In genomic region chr14:77036226-77037046, GRCm38 (mm10) we compare ENCODE assay signal across 8 mouse cellular contexts. TPM values are rescaled to one million over a fixed set of nuclear protein-coding genes. Genes with fewer than 3 reads are reported as not detected.
DNase-seq lines count a peak whose midpoint lies in the region; ATAC-seq and TF ChIP-seq lines count a peak whose summit lies in the region.

Gene Ccdc122 (plus strand): TSS chr14:77036772.
Gene Lacc1 (minus strand): TSS chr14:77036904.

- peak within 1 kb of the TSS; percentile 86 for H3K4me2 ChIP-seq in hindbrain, embryonic 15.5 days

- H3K9me3 ChIP-seq in hindbrain, embryonic 15.5 days, result no peaks in the 10 kb centered on the region

- no peaks in the 10 kb centered on the region for H3K36me3 ChIP-seq in hindbrain, embryonic 15.5 days

- peak within 1 kb of the TSS; percentile 51 for H3K4me3 ChIP-seq in hindbrain, embryonic 15.5 days
- peak within 1 kb of the TSS; percentile 62 for H3K4me3 ChIP-seq in left cerebral cortex, adult 2 months

- H3K27me3 ChIP-seq in hindbrain, embryonic 15.5 days, result 0 out of 2 replicates have a peak, but pooled peaks cover 2% of the 10 kb centered on the region

- intact Hi-C loops in left cerebral cortex, adult 2 months (cut with DNase I), result no loop called here

- TF ChIP-seq CTCF in left cerebral cortex, adult 2 months (IDR thresholded peaks at IDR 0.05), result peak; percentile 76

- no peak within 1 kb of the TSS for H3K27ac ChIP-seq in hindbrain, embryonic 15.5 days (replicated peaks)
- H3K27ac ChIP-seq in left cerebral cortex, adult 2 months, result no peak within 1 kb of the TSS

- peak within 1 kb of the TSS; percentile 34 for H3K9ac ChIP-seq in hindbrain, embryonic 15.5 days

- WGBS in hindbrain, embryonic 15.5 days, result 1% methylated on average over 81 of the region's 86 CpGs

- H3K4me1 ChIP-seq in hindbrain, embryonic 15.5 days (replicated peaks), result peaks cover 7% of the 10 kb centered on the region

- ATAC-seq in hindbrain, embryonic 15.5 days (ENCODE audit: low FRiP score, low read depth), result peak; percentile 66; the same call in 1 of the 2 replicates
- ATAC-seq in megakaryocyte, adult 5-6 weeks (ENCODE audit: poor library complexity, severe bottlenecking), result peak; percentile 83

- DNase-seq in WW6 (ENCODE audit: low read depth, low spot score), result peak; percentile 47
- peak; percentile 37 to 54 for DNase-seq in cerebellum, postnatal 36 days
- peak; percentile 78 for DNase-seq in gastrocnemius, adult 18-20 months (ENCODE audit: low spot score)
- DNase-seq in left cerebral cortex, adult 2 months (ENCODE audit: extremely low spot score in 1 of 2, low spot score in 2 of 2), result peak; percentile 68 to 74
- peak; percentile 57 for DNase-seq in right cerebral cortex, adult 18-20 months
- peak; percentile 92 for DNase-seq in urinary bladder, adult 2 months (ENCODE audit: low spot score)

RNA-seq across cellular contexts. Expression of gene Ccdc122, which starts in this region (rescaled TPM):
- total RNA-seq in gastrocnemius, adult 18-20 months (2021), result 1 to 10 TPM; 1.3 to 2.1 TPM
- polyA plus RNA-seq in hindbrain, embryonic 15.5 days (2015; fragmentation: Nextera tagmentation; extraction: Ambion mirVana), result 0.48 and 1.4 TPM in 2 replicates
- total RNA-seq in left cerebral cortex, adult 2 months (2021), result 1 to 10 TPM; 1.2 to 1.3 TPM
- 2.7 and 3.7 TPM in 2 replicates for total RNA-seq in megakaryocyte, adult 5-6 weeks (2015)
- 4.7 TPM in 2 replicates for total RNA-seq in megakaryocyte, adult 5-6 weeks (2017)
- 9.1 and 9.7 TPM in 2 replicates for polyA plus RNA-seq in urinary bladder, adult 2 months (2012; rRNA removed)

RNA-seq across cellular contexts. Expression of gene Lacc1, which starts in this region (rescaled TPM):
- total RNA-seq in gastrocnemius, adult 18-20 months (2021), result under 1 TPM; 0.68 to 0.95 TPM
- polyA plus RNA-seq in hindbrain, embryonic 15.5 days (2015; fragmentation: Nextera tagmentation; extraction: Ambion mirVana), result 2.6 and 3.0 TPM in 2 replicates
- 1 to 10 TPM; 4.4 to 4.6 TPM for total RNA-seq in left cerebral cortex, adult 2 months (2021)
- total RNA-seq in megakaryocyte, adult 5-6 weeks (2015), result 10.6 and 11.4 TPM in 2 replicates
- total RNA-seq in megakaryocyte, adult 5-6 weeks (2017), result 6.5 and 7.6 TPM in 2 replicates
- 16.4 and 21.0 TPM in 2 replicates for polyA plus RNA-seq in urinary bladder, adult 2 months (2012; rRNA removed)
